Mouse (Mus musculus) thymus, postnatal 10 days (tissue): ENCODE results near the gene Saa2.

ENCODE experiments used
- DNase-seq, 2 experiments: peaks; one replicate each; pipeline ENCODE4 v3.0.0; 2021; ENCODE audit warnings: low spot score in 2 of 2

Saa2 gene

GRCm38 (mm10) chr7:46762601-46763000 lies 11.0 kb downstream of the Saa2 start:
- DNase-seq: no peak

GRCm38 (mm10) chr7:46764672-46765071 lies 13.1 kb downstream of the Saa2 start:
- no peak for DNase-seq

GRCm38 (mm10) chr7:46767371-46767770 lies 15.8 kb downstream of the Saa2 start:
- no peak for DNase-seq

GRCm38 (mm10) chr7:46768451-46768850 lies 16.9 kb downstream of the Saa2 start:
- DNase-seq: no peak

- DNase-seq: peak in 1 of 2 experiments; percentile 11
These were observed 19.1 kb downstream of the Saa2 start for GRCm38 (mm10) chr7:46770706-46771105.

GRCm38 (mm10) chr7:46789177-46789849 lies 37.7 kb downstream of the Saa2 start:
- no peak for DNase-seq

- no peak for DNase-seq
These were observed 42.3 kb downstream of the Saa2 start for GRCm38 (mm10) chr7:46793871-46794270.

- DNase-seq: peak; percentile 98 to 99
These were observed 44.0 kb downstream of the Saa2 start, which contains the start of the genes Hps5 and Gtf2h1 for GRCm38 (mm10) chr7:46795287-46796205. Gene Hps5 (minus strand): TSS chr7:46796064. Gene Gtf2h1 (plus strand): TSS chr7:46796103.

- no peak for DNase-seq
These were observed 44.7 kb downstream of the Saa2 start for GRCm38 (mm10) chr7:46796206-46796679.

GRCm38 (mm10) chr7:46796779-46797178 lies 45.2 kb downstream of the Saa2 start:
- DNase-seq: no peak
